Mouse (Mus musculus) ES-CJ7 (cell line): ENCODE measurements around the gene Olfr1218.
"Not testable (repeated sequence)": the region's sequence is repeated elsewhere in the genome, so short reads cannot be mapped to it uniquely, and the experiment has no call there.

Source experiments
- DNase-seq: peaks from one replicate; pipeline ENCODE4 v3.0.0; 2011; ENCODE audit warnings: low read depth, low spot score

Olfr1218 gene

DNA sequence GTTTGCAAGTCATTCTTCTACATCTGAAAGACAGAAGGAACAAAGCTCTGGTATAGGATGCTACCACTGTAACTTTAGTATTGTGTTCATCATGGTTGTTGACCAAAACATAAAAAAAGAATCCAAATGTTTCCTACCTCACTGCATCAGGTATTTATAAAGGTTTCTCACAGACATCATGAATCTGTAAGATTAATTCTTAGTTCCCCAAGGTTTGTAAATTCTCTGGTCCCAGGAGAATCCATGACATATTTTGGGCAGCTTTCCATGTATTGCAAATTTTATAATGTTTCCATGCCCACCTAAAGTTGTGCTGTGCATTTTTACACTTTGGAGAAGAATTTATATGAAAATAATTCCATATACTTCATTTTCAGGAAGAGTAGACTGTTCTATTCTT, at the start of gene Olfr1218:
Gene Olfr1218, minus strand, starts transcription at position 101 of the 400 bp plus-strand sequence.
- no peak for DNase-seq

DNA sequence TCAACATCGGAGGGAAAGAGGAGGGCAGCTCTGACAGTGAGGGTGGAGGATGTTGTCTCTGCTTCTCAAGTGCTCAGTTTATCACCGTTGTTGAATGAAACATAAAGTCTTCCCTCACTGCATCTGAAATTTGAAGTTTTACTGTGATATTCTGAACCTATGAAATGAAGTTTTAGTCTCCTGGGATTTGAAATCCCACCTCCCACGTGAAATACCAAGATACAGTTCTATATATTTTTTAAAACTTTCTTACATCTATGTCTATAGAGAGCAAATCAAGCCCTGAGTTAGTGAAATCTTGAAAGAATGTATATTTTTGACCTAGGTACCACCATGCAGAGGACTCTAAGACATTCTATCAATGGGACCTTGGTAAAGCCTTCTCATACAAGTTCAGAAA, 45.7 kb upstream of the Olfr1218 start, which contains the start of gene Olfr1220:
Gene Olfr1220, minus strand, starts transcription at position 101 of the 400 bp plus-strand sequence.
- no peak for DNase-seq

- no peak for DNase-seq
These were observed 44.7 kb upstream of the Olfr1218 start for GRCm38 (mm10) chr2:89105651-89106050.

GRCm38 (mm10) chr2:89093848-89094247, 32.9 kb upstream of the Olfr1218 start:
- no peak for DNase-seq

DNA sequence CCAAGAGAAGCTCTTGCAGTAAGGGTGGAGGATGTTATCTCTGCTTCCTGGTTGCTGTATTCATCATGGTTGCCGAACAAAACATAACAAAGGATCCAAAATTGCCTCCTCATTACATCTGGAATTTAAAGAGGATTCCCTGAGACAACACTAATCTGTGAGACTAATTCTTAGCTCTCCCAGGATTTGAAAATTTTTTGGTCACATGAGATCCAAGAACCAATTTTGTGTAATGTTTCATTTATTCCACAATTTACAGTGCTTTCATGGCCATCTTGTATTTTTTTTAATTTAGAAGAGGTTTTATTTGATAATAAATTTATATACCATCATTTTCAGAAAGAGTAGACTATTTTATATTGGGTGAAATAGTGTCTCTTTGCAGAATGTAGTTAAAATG, 22.4 kb upstream of the Olfr1218 start, which contains the start of gene Olfr1219:
Gene Olfr1219, minus strand, starts transcription at position 101 of the 400 bp plus-strand sequence.
- no peak for DNase-seq

DNA sequence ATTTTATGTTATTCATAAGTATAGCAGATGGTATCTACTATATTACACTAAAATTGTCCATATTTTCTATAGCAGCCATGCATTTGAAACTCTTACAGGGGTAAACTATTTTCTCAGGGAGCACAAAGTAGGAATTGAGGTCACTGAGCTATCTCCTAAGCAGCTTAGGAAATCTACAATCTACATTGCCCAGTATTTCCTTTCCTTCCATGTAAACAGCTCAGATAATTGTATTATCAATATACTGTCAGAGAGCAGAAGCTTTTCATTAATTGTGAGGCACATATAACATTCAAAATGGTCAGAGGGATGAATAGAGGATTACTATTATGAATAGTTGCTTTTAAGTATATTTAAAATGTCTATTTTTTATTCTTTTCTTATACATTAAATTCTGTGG, 20.5 kb upstream of the Olfr1218 start:
- DNase-seq, result no peak

DNA sequence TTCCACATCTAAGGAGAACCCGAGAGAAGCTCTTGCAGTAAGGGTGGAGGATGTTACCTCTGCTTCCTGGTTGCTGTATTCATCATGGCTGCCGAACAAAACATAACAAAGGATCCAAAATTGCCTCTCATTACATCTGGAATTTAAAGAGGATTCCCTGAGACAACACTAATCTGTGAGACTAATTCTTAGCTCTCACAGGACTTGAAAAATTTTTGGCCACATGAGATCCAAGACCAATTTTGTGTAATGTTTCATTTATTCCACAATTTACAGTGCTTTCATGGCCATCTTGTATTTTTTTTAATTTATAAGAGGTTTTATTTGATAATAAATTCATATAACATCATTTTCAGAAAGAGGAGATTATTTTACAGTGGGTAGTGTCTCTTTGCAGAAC, 29.0 kb downstream of the Olfr1218 start, which contains the start of gene Olfr1217:
Gene Olfr1217, minus strand, starts transcription at position 101 of the 400 bp plus-strand sequence.
- no peak for DNase-seq

- not testable (repeated sequence) for DNase-seq
These were observed 39.6 kb downstream of the Olfr1218 start for GRCm38 (mm10) chr2:89021436-89021835.

DNA sequence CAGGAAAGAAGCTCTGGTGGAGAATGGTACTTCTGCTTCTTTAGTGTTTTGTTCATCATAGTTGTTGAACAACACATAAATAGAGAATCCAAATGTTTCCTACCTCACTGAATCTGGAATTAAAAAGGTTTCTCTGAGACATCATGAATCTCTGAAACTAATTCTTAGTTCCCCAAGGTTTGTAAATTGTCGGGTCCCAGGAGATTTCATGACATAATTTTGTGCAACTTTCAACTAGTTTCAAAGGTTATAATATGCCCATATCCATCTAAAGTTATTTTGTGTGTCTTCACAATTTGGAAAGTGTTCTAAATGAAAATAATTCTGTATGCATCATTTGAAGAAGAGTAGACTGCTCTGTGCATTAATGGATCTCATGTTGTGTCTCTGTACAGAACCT, 42.7 kb downstream of the Olfr1218 start, which contains the start of gene Olfr1216:
Gene Olfr1216, minus strand, starts transcription at position 101 of the 400 bp plus-strand sequence.
- no peak for DNase-seq

DNA sequence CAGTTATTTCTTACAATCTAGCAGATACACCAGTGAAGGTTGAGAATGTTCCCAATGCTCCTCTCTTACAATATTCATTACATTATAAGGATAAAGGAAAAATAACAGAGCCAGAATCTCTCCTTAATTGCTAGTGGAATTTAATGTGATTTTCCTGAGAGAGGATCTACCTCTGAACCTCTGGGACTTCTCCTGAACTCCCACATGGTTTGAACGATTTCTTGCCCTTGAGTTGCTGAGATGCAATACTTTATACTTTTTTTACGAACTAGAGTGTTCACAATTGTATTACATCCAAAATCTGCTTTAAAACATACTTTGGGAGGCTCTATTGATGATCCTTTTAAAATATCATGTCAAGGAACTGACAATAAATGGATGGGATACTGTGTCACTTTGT, 54.1 kb downstream of the Olfr1218 start, which contains the start of gene Olfr1215:
Gene Olfr1215, minus strand, starts transcription at position 101 of the 400 bp plus-strand sequence.
- DNase-seq, result no peak
